Mouse (Mus musculus): ENCODE data around the gene Fam69b. TPM values are rescaled to one million over a fixed set of nuclear protein-coding genes. Genes with fewer than 3 reads are reported as not detected.

Gene Fam69b
- polyA plus RNA-seq, 1 experiment from 2014 or later = 17.1 TPM

DNA sequence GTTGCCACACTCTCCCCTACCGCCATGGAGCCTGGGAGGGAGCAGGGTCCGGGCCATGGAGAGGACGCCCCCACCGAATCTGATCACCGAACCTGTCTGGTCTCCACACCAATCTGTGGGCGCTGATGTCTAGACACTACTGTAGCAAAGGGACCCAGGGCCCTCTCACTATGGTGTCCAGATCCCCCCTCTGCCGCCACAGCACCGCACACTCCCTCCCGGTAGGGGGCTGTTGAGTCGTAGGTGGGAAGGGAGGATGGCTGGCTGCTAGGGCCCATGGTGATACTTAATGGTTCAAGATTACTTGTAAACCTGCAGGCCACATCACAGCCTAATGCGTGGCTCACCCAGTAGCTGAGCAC lies 41.2 kb upstream of the Fam69b start:
- Histone ChIP-seq H3K4me2 (ENCODE audit: low read depth, low read length) (peak overlapping the region; percentile 84), H3K9ac (ENCODE audit: low read length) (peak overlapping the region; percentile 83), H3K36me3 (ENCODE audit: control insufficient read depth, insufficient read depth, low read length) (peaks cover 9% of the 10 kb centered on the region), H3K9me3 (ENCODE audit: control insufficient read depth, low read length) (no peaks in the 10 kb centered on the region), H3K27me3 (ENCODE audit: control insufficient read depth, insufficient read depth, low read depth, low read length) (no peaks in the 10 kb centered on the region), H3K4me1 (replicated peaks; ENCODE audit: control insufficient read depth, insufficient read depth, low read length) (peaks cover 21% of the 10 kb centered on the region), H3K27ac (ENCODE audit: low read length) (peak overlapping the region; percentile 87), H3K4me3 (ENCODE audit: low read length) (peak overlapping the region; percentile 71)
- WGBS = 4% methylated on average over 11 of the region's 11 CpGs
- peak; percentile 23; the same call in 1 of the 2 replicates for ATAC-seq (ENCODE audit: low read depth)

DNA sequence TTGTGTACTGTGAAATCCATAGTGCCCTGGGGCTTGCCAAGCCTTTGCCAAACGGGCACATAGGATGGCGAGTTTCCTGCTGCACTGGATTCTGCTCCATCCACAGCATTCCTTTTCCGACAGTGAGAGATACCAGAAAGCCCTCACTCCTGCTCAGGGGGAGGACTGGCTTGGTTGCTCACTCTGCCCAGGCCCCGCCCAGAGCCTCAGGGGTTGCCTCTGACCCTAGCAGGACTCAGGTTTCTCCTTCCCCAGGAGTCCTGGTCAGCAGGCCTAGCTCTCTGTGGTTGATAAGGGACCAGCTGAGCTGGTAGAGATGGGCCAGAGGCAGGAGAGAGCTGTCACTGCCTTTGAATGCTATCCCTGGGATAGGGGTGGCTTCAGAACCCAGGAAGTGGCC lies 39.7 kb upstream of the Fam69b start:
- H3K9ac ChIP-seq (ENCODE audit: low read length) = peak overlapping the region; percentile 83

DNA sequence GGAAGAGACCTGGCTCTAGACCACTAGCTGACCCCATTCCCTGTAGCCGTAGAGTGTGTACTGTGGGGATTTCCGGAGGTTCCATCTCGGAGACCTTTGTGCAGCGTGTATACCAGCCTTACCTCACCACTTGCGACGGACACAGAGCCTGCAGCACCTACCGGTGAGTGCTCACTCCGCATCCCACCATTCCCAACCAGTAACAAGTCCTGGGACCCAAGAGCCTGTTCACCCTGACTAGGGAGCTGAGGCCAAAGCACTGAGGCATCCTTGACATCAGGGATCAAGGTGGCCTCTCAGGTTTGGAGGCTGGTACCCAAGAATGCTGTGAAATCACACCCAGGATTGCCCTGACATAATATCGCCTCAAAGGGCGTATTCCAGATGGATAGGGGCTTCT lies 39.0 kb upstream of the Fam69b start:
- Histone ChIP-seq H3K4me1 (replicated peaks; ENCODE audit: control insufficient read depth, insufficient read depth, low read length) (peaks cover 21% of the 10 kb centered on the region), H3K9me3 (ENCODE audit: control insufficient read depth, low read length) (no peaks in the 10 kb centered on the region), H3K4me2 (ENCODE audit: low read depth, low read length) (peak overlapping the region; percentile 84), H3K4me3 (ENCODE audit: low read length) (peak overlapping the region; percentile 71), H3K36me3 (ENCODE audit: control insufficient read depth, insufficient read depth, low read length) (peaks cover 13% of the 10 kb centered on the region), H3K27ac (ENCODE audit: low read length) (peak overlapping the region; percentile 87; the same call in 1 of the 2 replicates), H3K9ac (ENCODE audit: low read length) (peak overlapping the region; percentile 83), H3K27me3 (ENCODE audit: control insufficient read depth, insufficient read depth, low read depth, low read length) (no peaks in the 10 kb centered on the region)
- WGBS = 73% methylated on average over 10 of the region's 10 CpGs
- no peak for ATAC-seq (ENCODE audit: low read depth)

More for the DNA sequence above, 39.7 kb upstream of the Fam69b start:
- 39% methylated on average over 4 of the region's 4 CpGs for WGBS
- Histone ChIP-seq H3K4me1 (replicated peaks; ENCODE audit: control insufficient read depth, insufficient read depth, low read length) (peaks cover 21% of the 10 kb centered on the region), H3K27ac (ENCODE audit: low read length) (peak overlapping the region; percentile 87), H3K36me3 (ENCODE audit: control insufficient read depth, insufficient read depth, low read length) (peaks cover 11% of the 10 kb centered on the region), H3K4me3 (ENCODE audit: low read length) (peak overlapping the region; percentile 71), H3K27me3 (ENCODE audit: control insufficient read depth, insufficient read depth, low read depth, low read length) (no peaks in the 10 kb centered on the region), H3K4me2 (ENCODE audit: low read depth, low read length) (peak overlapping the region; percentile 84), H3K9me3 (ENCODE audit: control insufficient read depth, low read length) (no peaks in the 10 kb centered on the region)
- no peak for ATAC-seq (ENCODE audit: low read depth)

DNA sequence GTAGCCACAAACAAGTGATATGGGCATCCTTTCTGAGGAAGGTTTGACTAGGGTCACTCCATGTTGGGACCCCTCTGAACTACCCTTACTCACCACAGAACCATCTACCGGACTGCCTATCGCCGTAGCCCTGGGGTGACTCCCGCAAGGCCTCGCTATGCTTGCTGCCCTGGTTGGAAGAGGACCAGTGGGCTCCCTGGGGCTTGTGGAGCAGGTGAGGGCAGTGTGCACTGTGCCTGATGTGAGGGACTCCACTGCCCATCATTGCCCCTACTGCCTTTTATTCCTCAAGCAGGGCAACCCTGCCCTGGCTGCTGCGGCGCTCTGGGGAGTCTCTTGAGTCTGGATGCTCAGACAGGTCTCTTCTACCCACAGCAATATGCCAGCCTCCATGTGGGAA lies 38.0 kb upstream of the Fam69b start:
- no peaks in the 10 kb centered on the region for H3K27me3 ChIP-seq (ENCODE audit: control insufficient read depth, insufficient read depth, low read depth, low read length)
- peaks cover 21% of the 10 kb centered on the region for H3K4me1 ChIP-seq (replicated peaks; ENCODE audit: control insufficient read depth, insufficient read depth, low read length)
- H3K4me3 ChIP-seq (ENCODE audit: low read length) = peak overlapping the region; percentile 71
- 87% methylated on average over 7 of the region's 7 CpGs for WGBS
- peak overlapping the region; percentile 41; the same call in 1 of the 2 replicates for H3K27ac ChIP-seq (ENCODE audit: low read length)
- no peaks in the 10 kb centered on the region for H3K9me3 ChIP-seq (ENCODE audit: control insufficient read depth, low read length)
- ATAC-seq (ENCODE audit: low read depth) = no peak
- peak overlapping the region; percentile 41 for H3K4me2 ChIP-seq (ENCODE audit: low read depth, low read length)
- peak overlapping the region; percentile 83 for H3K9ac ChIP-seq (ENCODE audit: low read length)
- H3K36me3 ChIP-seq (ENCODE audit: control insufficient read depth, insufficient read depth, low read length) = peaks cover 17% of the 10 kb centered on the region

DNA sequence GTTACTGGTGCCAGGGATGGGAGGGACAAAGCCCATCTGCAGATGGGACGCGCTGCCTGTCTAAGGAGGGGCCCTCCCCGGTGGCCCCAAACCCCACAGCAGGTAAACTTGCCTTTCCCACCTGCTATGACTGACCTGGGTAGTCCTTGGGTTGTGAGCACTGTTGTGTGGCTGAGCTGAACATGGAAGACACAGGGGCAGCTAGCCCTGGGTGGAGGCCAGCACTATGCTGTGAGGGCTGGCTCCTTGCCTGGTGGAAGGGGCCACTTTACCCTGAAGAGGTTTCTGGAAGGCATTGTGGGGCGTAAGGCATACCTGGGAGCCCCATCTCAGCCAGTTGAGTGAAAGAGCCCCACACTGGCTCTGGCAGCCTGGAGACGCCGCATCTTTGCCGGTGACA lies 37.3 kb upstream of the Fam69b start:
- no peak for ATAC-seq (ENCODE audit: low read depth)
- H3K4me2 ChIP-seq (ENCODE audit: low read depth, low read length) = peak overlapping the region; percentile 41
- no peaks in the 10 kb centered on the region for H3K27me3 ChIP-seq (ENCODE audit: control insufficient read depth, insufficient read depth, low read depth, low read length)
- peaks cover 21% of the 10 kb centered on the region for H3K4me1 ChIP-seq (replicated peaks; ENCODE audit: control insufficient read depth, insufficient read depth, low read length)
- H3K9me3 ChIP-seq (ENCODE audit: control insufficient read depth, low read length) = no peaks in the 10 kb centered on the region
- H3K27ac ChIP-seq (ENCODE audit: low read length) = peak overlapping the region; percentile 61
- peak overlapping the region; percentile 83 for H3K9ac ChIP-seq (ENCODE audit: low read length)
- peaks cover 19% of the 10 kb centered on the region for H3K36me3 ChIP-seq (ENCODE audit: control insufficient read depth, insufficient read depth, low read length)
- 82% methylated on average over 7 of the region's 7 CpGs for WGBS
- H3K4me3 ChIP-seq (ENCODE audit: low read length) = peak overlapping the region; percentile 14; the same call in 1 of the 2 replicates

DNA sequence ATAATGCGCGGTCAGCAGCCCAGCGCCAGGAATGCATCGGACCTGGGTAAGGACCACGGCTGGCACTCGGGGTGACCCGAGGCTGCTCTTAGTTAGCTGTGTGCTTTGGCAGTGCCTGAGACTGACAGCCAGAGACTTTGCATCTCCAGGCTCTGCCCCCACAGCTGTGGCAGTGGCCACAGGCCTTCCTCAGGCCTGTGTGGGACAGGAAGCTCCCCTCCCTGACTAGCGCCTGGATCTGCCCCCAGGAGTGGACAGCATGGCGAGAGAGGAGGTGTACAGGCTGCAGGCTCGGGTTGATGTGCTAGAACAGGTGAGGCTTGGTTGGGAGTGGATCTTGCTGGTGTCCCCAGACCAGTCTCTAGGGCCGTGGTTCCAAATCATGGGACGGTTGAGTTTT lies 36.8 kb upstream of the Fam69b start:
- no peaks in the 10 kb centered on the region for H3K9me3 ChIP-seq (ENCODE audit: control insufficient read depth, low read length)
- H3K9ac ChIP-seq (ENCODE audit: low read length) = peak overlapping the region; percentile 83; the same call in 1 of the 2 replicates
- 69% methylated on average over 12 of the region's 12 CpGs for WGBS
- peak overlapping the region; percentile 41 for H3K4me2 ChIP-seq (ENCODE audit: low read depth, low read length)
- peak overlapping the region; percentile 14; the same call in 1 of the 2 replicates for H3K4me3 ChIP-seq (ENCODE audit: low read length)
- H3K27me3 ChIP-seq (ENCODE audit: control insufficient read depth, insufficient read depth, low read depth, low read length) = no peaks in the 10 kb centered on the region
- peaks cover 18% of the 10 kb centered on the region for H3K4me1 ChIP-seq (replicated peaks; ENCODE audit: control insufficient read depth, insufficient read depth, low read length)
- peaks cover 20% of the 10 kb centered on the region for H3K36me3 ChIP-seq (ENCODE audit: control insufficient read depth, insufficient read depth, low read length)
- ATAC-seq (ENCODE audit: low read depth) = no peak
- H3K27ac ChIP-seq (ENCODE audit: low read length) = peak overlapping the region; percentile 61

DNA sequence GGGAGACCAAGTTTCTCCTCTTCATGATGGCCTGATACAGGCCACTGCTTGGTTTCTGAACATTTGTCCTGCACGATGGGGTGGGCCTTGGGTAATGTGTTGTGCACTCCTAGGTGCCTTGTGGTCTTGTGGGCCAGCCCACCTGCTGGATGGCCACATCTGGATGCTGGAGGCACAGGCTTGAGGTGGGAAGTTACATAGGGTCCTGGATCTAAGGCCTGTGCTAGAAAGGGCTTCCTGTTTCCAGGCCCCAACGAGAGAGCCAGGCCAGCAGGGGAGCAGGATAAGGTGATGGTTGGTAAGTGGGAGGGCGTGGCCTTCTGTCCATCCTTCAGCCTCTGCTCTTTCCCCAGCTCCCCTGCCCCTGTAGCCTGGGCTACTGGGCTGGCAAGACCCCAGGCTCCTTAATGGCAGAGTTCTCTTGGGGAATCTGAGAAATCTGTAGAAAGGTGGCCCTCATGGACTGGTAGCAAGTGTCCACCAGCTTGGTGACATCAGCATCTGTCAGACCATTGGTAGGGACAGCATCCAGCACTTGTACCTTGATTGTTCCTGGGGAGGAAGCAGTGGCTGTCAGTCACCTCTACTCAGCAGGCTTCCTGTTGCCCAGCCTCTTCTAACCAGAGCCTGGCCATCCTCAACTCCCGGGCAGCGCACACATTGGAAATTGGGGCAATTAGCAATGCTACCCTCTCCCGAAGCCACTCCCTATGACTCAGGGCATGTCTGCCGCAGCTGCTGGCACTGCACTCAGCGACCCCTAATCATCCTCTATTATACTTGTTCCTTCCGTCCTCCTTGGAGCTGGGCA lies 34.8 kb upstream of the Fam69b start:
- Histone ChIP-seq H3K27me3 (ENCODE audit: control insufficient read depth, insufficient read depth, low read depth, low read length) (no peaks in the 10 kb centered on the region), H3K9ac (ENCODE audit: low read length) (no peak overlapping the region), H3K27ac (ENCODE audit: low read length) (no peak overlapping the region), H3K4me1 (replicated peaks; ENCODE audit: control insufficient read depth, insufficient read depth, low read length) (peaks cover 10% of the 10 kb centered on the region), H3K4me3 (ENCODE audit: low read length) (no peak overlapping the region), H3K36me3 (ENCODE audit: control insufficient read depth, insufficient read depth, low read length) (peaks cover 20% of the 10 kb centered on the region), H3K4me2 (ENCODE audit: low read depth, low read length) (no peak overlapping the region), H3K9me3 (ENCODE audit: control insufficient read depth, low read length) (no peaks in the 10 kb centered on the region)
- 66% methylated on average over 9 of the region's 9 CpGs for WGBS
- peak; percentile 13 for ATAC-seq (ENCODE audit: low read depth)

DNA sequence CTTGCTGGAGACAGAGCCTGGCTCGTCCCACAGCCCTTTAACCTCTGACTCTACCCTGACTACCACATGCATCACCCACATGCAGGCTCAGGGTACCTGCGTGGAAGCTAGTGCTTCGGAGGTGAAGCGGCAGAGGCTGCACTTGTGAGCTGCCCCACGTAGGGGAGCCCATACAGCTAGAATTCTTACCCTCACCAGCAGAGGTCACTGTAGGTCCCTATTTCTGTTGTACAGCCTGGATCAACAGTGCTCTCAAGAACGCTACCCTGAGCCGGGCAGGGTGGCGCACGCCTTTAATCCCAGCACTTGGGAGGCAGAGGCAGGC lies 34.3 kb upstream of the Fam69b start:
- Histone ChIP-seq H3K27me3 (ENCODE audit: control insufficient read depth, insufficient read depth, low read depth, low read length) (no peaks in the 10 kb centered on the region), H3K4me1 (replicated peaks; ENCODE audit: control insufficient read depth, insufficient read depth, low read length) (peaks cover 9% of the 10 kb centered on the region), H3K4me2 (ENCODE audit: low read depth, low read length) (no peak overlapping the region), H3K36me3 (ENCODE audit: control insufficient read depth, insufficient read depth, low read length) (peaks cover 20% of the 10 kb centered on the region), H3K9ac (ENCODE audit: low read length) (no peak overlapping the region), H3K27ac (ENCODE audit: low read length) (no peak overlapping the region), H3K4me3 (ENCODE audit: low read length) (no peak overlapping the region), H3K9me3 (ENCODE audit: control insufficient read depth, low read length) (no peaks in the 10 kb centered on the region)
- peak; percentile 32 for ATAC-seq (ENCODE audit: low read depth)
- 51% methylated on average over 9 of the region's 9 CpGs for WGBS

DNA sequence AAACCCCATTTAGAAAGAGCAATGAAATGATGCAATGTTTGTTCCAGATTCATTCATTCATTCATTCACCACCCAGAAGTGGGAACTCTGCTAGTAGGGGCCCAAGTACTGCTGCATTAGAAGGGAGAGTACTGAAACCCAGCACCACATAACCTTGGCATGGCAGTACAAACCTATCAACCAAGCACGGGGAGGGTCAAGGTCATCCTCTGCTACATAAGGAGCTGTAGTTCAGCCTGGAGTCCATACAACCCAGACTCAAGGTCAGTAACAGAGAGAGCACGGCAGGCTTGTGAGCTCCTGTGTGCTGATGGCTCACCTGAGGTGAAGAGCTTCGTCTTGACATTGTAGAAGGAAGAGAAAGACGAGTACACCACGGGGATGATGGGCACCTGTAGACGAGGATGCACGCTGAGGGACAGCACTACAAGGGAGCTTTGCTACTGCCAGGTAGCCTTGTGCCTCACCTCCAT lies 33.8 kb upstream of the Fam69b start:
- Histone ChIP-seq H3K36me3 (ENCODE audit: control insufficient read depth, insufficient read depth, low read length) (peaks cover 20% of the 10 kb centered on the region), H3K4me1 (replicated peaks; ENCODE audit: control insufficient read depth, insufficient read depth, low read length) (peaks cover 9% of the 10 kb centered on the region), H3K4me2 (ENCODE audit: low read depth, low read length) (no peak overlapping the region), H3K9me3 (ENCODE audit: control insufficient read depth, low read length) (no peaks in the 10 kb centered on the region), H3K27me3 (ENCODE audit: control insufficient read depth, insufficient read depth, low read depth, low read length) (no peaks in the 10 kb centered on the region), H3K4me3 (ENCODE audit: low read length) (no peak overlapping the region), H3K9ac (ENCODE audit: low read length) (no peak overlapping the region), H3K27ac (ENCODE audit: low read length) (no peak overlapping the region)
- 82% methylated on average over 7 of the region's 7 CpGs for WGBS
- peak; percentile 23 for ATAC-seq (ENCODE audit: low read depth)

Data from lung, embryonic 16.5 days (tissue).